Mouse (Mus musculus) olfactory bulb, adult 2 months (tissue): ENCODE data around the gene Cbll1. TPM values are rescaled to one million over a fixed set of nuclear protein-coding genes. Genes with fewer than 3 reads are reported as not detected.

Experiments used
- H3K27ac ChIP-seq: fragments of 200-500 bp; 2 replicates; pipeline ENCODE4 v1.5.1; 2012; ENCODE audit warnings: low read depth, low read length; ENCODE audit not compliant: insufficient read depth
- H3K4me1 ChIP-seq: fragments of 200-500 bp; 2 replicates; pipeline ENCODE4 v1.6.1; 2012; ENCODE audit warnings: low read length; ENCODE audit not compliant: control insufficient read depth, insufficient read depth
- H3K4me3 ChIP-seq: fragments of 200-500 bp; 2 replicates; pipeline ENCODE4 v1.5.1; 2012; ENCODE audit warnings: mild to moderate bottlenecking, low read depth, low read length, moderate library complexity; ENCODE audit not compliant: insufficient read depth
- CTCF ChIP-seq: fragments of 200-500 bp; IDR thresholded peaks from 2 replicates; pipeline ENCODE4 v1.5.1; 2012; ENCODE audit warnings: low read depth, mild to moderate bottlenecking, low read length, moderate library complexity; ENCODE audit not compliant: insufficient read depth
- POLR2A ChIP-seq: fragments of 200-500 bp; IDR thresholded peaks from 2 replicates; pipeline ENCODE4 v1.6.1; 2012; ENCODE audit warnings: mild to moderate bottlenecking, low read depth, low read length, moderate library complexity; ENCODE audit not compliant: insufficient read depth
- whole genome bisulfite sequencing: fragments of 180-500 bp; shearing (Covaris S2); methylation state at CpG from one replicate; pipeline ENCODE4 v1.1.7; 2018; 5-methylcytosine and 5-hydroxymethylcytosine counted together
- polyA plus RNA-seq: library from polyadenylated mRNA; stranded (reverse); fragments of >200 nt; gene quantifications from 2 replicates; pipeline ENCODE4 v1.2.4, GENCODE M21; 2012; ENCODE audit warnings: low replicate concordance; ENCODE audit not compliant: missing spikeins, insufficient read depth, insufficient read length

Gene Cbll1
- polyA plus RNA-seq, 1 experiment: not detected

GRCm38 (mm10) chr12:31532054-31532453 lies 32.6 kb upstream of the Cbll1 start:
- TF ChIP-seq POLR2A: no peak
- no peak for TF ChIP-seq CTCF
- Histone ChIP-seq H3K4me1 (peaks cover 4% of the 10 kb centered on the region), H3K27ac (no peak overlapping the region), H3K4me3 (no peak overlapping the region)
- 91% methylated on average over 14 of the region's 14 CpGs for WGBS

GRCm38 (mm10) chr12:31527407-31527806 lies 28.0 kb upstream of the Cbll1 start:
- H3K4me3 ChIP-seq: no peak overlapping the region
- no peak overlapping the region for H3K27ac ChIP-seq
- peaks cover 6% of the 10 kb centered on the region; the same call in 1 of the 2 replicates for H3K4me1 ChIP-seq
- WGBS: 49% methylated on average over 6 of the region's 6 CpGs
- no peak for TF ChIP-seq CTCF
- TF ChIP-seq POLR2A: no peak

- TF ChIP-seq CTCF (no peak), POLR2A (no peak)
- H3K4me3 ChIP-seq: no peak overlapping the region
- H3K4me1 ChIP-seq: peaks cover 6% of the 10 kb centered on the region; the same call in 1 of the 2 replicates
- WGBS: 75% methylated on average over 3 of the region's 3 CpGs
- no peak overlapping the region for H3K27ac ChIP-seq
Measured at GRCm38 (mm10) chr12:31521371-31521770, 22.0 kb upstream of the Cbll1 start.

DNA sequence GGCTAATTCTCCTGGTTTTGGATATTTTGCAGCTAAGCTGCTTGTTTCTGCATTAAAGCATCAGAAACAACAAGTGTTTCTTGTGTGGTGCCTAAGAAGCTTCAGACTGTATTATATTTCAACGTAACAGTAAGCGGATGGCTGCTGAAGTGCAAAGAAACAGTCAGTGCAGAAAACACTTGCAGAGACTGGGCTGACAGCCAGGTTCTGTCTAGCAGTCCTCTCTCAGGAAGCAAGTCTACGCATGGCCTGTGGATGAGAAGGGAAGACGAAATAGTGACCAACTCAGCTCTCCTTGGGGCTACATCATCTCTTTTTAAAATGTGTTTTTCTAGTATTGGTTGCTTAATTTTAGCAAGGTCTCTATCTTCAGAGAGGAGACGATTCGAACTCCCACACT lies 20.7 kb upstream of the Cbll1 start:
- H3K4me1 ChIP-seq: no peaks in the 10 kb centered on the region
- TF ChIP-seq POLR2A: no peak
- no peak for TF ChIP-seq CTCF
- H3K27ac ChIP-seq: no peak overlapping the region
- no peak overlapping the region for H3K4me3 ChIP-seq
- WGBS: 45% methylated on average over 6 of the region's 6 CpGs

DNA sequence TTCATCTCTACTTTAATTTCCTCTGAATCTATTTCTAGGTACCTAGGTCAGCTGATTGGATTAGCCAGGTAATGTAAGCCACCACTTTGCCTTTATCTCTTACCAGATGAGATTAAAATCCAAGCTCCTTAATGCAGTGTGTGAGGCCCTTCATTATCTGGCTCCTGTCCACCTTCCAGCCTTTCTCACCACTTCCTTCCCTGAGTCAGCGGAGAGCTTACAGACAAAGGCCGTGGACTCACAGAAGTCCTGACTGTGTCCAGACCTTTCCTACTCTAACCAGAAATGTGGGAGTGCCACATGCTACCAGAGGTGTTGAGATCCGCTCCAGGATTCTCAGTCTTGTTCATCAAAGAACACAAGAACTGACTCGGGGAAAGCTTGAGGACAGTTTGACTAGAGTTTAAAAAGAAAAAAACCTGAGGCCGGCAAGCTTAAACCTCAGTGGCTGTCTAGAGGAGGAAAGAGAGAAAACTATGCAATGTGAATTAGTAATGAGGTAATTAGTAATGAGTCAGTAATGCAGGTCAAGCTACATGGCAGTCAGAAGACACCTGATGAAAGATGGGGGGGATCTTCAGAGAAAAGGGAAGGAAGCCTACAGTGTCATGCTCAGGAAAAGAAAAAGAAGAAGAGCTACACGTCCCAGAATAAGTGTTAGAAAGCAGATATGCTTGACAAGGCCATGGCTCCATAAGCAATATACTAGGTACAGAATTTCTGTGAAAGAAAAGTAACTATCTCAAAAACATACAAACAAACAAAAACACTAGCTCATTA lies 14.5 kb upstream of the Cbll1 start:
- Histone ChIP-seq H3K4me3 (no peak overlapping the region), H3K27ac (no peak overlapping the region; the same call in 1 of the 2 replicates), H3K4me1 (no peaks in the 10 kb centered on the region; the same call in 1 of the 2 replicates)
- TF ChIP-seq CTCF (no peak), POLR2A (no peak)
- 82% methylated on average over 6 of the region's 6 CpGs for WGBS

GRCm38 (mm10) chr12:31512634-31513411 lies 13.4 kb upstream of the Cbll1 start:
- no peaks in the 10 kb centered on the region; the same call in 1 of the 2 replicates for H3K4me1 ChIP-seq
- WGBS: 96% methylated on average over 14 of the region's 14 CpGs
- TF ChIP-seq CTCF (no peak), POLR2A (no peak)
- H3K4me3 ChIP-seq: no peak overlapping the region
- H3K27ac ChIP-seq: no peak overlapping the region

DNA sequence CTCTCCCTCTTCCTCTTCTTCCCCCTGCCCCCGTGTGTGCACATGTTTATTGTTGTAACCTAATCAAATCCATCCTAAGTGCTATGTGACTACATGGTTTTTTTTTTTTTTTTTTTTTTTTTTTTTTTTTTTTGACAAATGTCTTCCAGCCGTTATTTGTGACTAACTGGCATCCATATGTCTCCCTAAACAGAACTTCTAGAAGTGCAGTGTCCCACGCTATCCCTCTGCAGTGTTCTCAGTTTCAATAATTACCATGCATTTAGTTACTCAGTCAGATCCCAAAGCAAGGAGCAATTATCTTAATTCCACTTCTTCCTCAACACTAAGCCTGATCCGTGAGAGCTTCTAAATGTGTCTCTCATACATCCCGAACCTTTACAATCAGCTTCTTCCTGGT lies 11.8 kb upstream of the Cbll1 start:
- TF ChIP-seq CTCF (no peak), POLR2A (no peak)
- H3K4me3 ChIP-seq: no peak overlapping the region
- WGBS: 17% methylated on average over 4 of the region's 5 CpGs
- no peak overlapping the region for H3K27ac ChIP-seq
- no peaks in the 10 kb centered on the region; the same call in 1 of the 2 replicates for H3K4me1 ChIP-seq

- TF ChIP-seq CTCF (no peak), POLR2A (no peak)
- Histone ChIP-seq H3K4me3 (no peak overlapping the region), H3K4me1 (no peaks in the 10 kb centered on the region; the same call in 1 of the 2 replicates), H3K27ac (no peak overlapping the region)
- 79% methylated on average over 6 of the region's 6 CpGs for WGBS
Measured at GRCm38 (mm10) chr12:31508496-31508895, 9.1 kb upstream of the Cbll1 start.

GRCm38 (mm10) chr12:31507718-31508364 lies 8.4 kb upstream of the Cbll1 start:
- Histone ChIP-seq H3K4me3 (no peak overlapping the region), H3K4me1 (no peaks in the 10 kb centered on the region; the same call in 1 of the 2 replicates), H3K27ac (no peak overlapping the region)
- TF ChIP-seq POLR2A (no peak), CTCF (no peak)
- 31% methylated on average over 6 of the region's 6 CpGs for WGBS
